Mouse (Mus musculus) midbrain, embryonic 15.5 days (tissue): ENCODE measurements around the gene Bid. TPM values are rescaled to one million over a fixed set of nuclear protein-coding genes. Genes with fewer than 3 reads are reported as not detected.

Experiments
- polyA plus RNA-seq: library from polyadenylated mRNA; unstranded; fragments of >200 nt; fragmentation: Nextera tagmentation; extraction: Ambion mirVana; gene quantifications from 2 replicates; pipeline ENCODE4 v1.2.1, GENCODE M21; 2015

The Bid gene
- polyA plus RNA-seq, 1 experiment from 2014 or later: 48.4 TPM

Other genes with a start within 250 kb of the Bid start
- gene Slc25a18, start 143.3 kb downstream of the Bid start, polyA plus RNA-seq: 9.8 and 12.5 TPM in 2 replicates
- gene Atp6v1e1, start 94.1 kb downstream of the Bid start, polyA plus RNA-seq: 256 and 264 TPM in 2 replicates
- gene Bcl2l13, start 80.6 kb downstream of the Bid start, polyA plus RNA-seq: 24.2 and 25.1 TPM in 2 replicates
- gene Mical3, start 214.1 kb upstream of the Bid start, polyA plus RNA-seq: 43.1 and 50.0 TPM in 2 replicates